In genomic region chr9:97113555-97113929, GRCm38 (mm10) we compare ENCODE assay signal across 29 mouse cellular contexts. TPM values are rescaled to one million over a fixed set of nuclear protein-coding genes. Genes with fewer than 3 reads are reported as not detected.
A peak's percentile ranks its signal among the peaks of the same experiment; 100 is the strongest.
DNase-seq lines count a peak whose midpoint lies in the region; ATAC-seq lines count a peak whose summit lies in the region.
"Had no signal": no experiment of that assay in that cellular context is flagged by ENCODE, and none has a peak within 500 bp of the region (broad histone marks: within the 10 kb centered on the region; RNA-seq: fewer than 3 reads in every experiment).

No protein-coding gene starts in this region.

- H3K9ac ChIP-seq in heart, embryonic 13.5 days: peak overlapping the region; percentile 67
- H3K9ac ChIP-seq in midbrain, embryonic 11.5 days (ENCODE audit: low read length): no peak overlapping the region
- no peak overlapping the region for H3K9ac ChIP-seq in midbrain, embryonic 15.5 days
- H3K9ac ChIP-seq: embryonic facial prominence, embryonic 12.5 days; forebrain, embryonic 15.5 days; hindbrain, embryonic 15.5 days; kidney, embryonic 15.5 days; liver, embryonic 14.5 days; neural tube, embryonic 15.5 days had no signal

- no peaks in the 10 kb centered on the region for H3K36me3 ChIP-seq in heart, embryonic 13.5 days
- no peaks in the 10 kb centered on the region for H3K36me3 ChIP-seq in midbrain, embryonic 11.5 days (ENCODE audit: control insufficient read depth, insufficient read depth, low read length)
- no peaks in the 10 kb centered on the region for H3K36me3 ChIP-seq in midbrain, embryonic 15.5 days (replicated peaks)
- H3K36me3 ChIP-seq: embryonic facial prominence, embryonic 12.5 days; forebrain, embryonic 15.5 days; hindbrain, embryonic 10.5 days; hindbrain, embryonic 15.5 days; kidney, embryonic 15.5 days; neural tube, embryonic 15.5 days had no signal

- ATAC-seq in heart, embryonic 13.5 days (ENCODE audit: extremely low read depth, insufficient number of reproducible peaks, low FRiP score, low TSS enrichment): no peak
- no peak for ATAC-seq in midbrain, embryonic 11.5 days (ENCODE audit: low FRiP score)
- no peak for ATAC-seq in midbrain, embryonic 15.5 days (replicated peaks)
- ATAC-seq: forebrain, embryonic 15.5 days; inflammation-experienced regulatory T-cells, adult 6 months had no signal

- H3K4me1 ChIP-seq in heart, embryonic 13.5 days: peaks cover 34% of the 10 kb centered on the region
- H3K4me1 ChIP-seq in midbrain, embryonic 11.5 days (ENCODE audit: control insufficient read depth, insufficient read depth, low read length): peaks cover 12% of the 10 kb centered on the region
- H3K4me1 ChIP-seq in midbrain, embryonic 15.5 days: peaks cover 16% of the 10 kb centered on the region

- peak overlapping the region; percentile 90 for H3K27ac ChIP-seq in heart, embryonic 13.5 days (replicated peaks)
- H3K27ac ChIP-seq in midbrain, embryonic 11.5 days (ENCODE audit: low read depth, low read length): no peak overlapping the region
- no peak overlapping the region for H3K27ac ChIP-seq in midbrain, embryonic 15.5 days
- H3K27ac ChIP-seq: embryonic facial prominence, embryonic 12.5 days; forebrain, embryonic 15.5 days; hindbrain, embryonic 10.5 days; hindbrain, embryonic 15.5 days; kidney, embryonic 15.5 days; liver, embryonic 14.5 days; macrophage; neural tube, embryonic 15.5 days had no signal

- WGBS in heart, embryonic 13.5 days: 12% methylated on average over 5 of the region's 5 CpGs
- WGBS in midbrain, embryonic 11.5 days: 36% methylated on average over 5 of the region's 5 CpGs
- WGBS in midbrain, embryonic 15.5 days: 31% methylated on average over 5 of the region's 5 CpGs

- peak overlapping the region; percentile 58 for H3K4me2 ChIP-seq in heart, embryonic 13.5 days
- no peak overlapping the region for H3K4me2 ChIP-seq in midbrain, embryonic 11.5 days
- no peak overlapping the region for H3K4me2 ChIP-seq in midbrain, embryonic 15.5 days
- H3K4me2 ChIP-seq: embryonic facial prominence, embryonic 12.5 days; forebrain, embryonic 15.5 days; hindbrain, embryonic 15.5 days; kidney, embryonic 15.5 days; neural tube, embryonic 15.5 days had no signal

- H3K9me3 ChIP-seq in heart, embryonic 13.5 days: no peaks in the 10 kb centered on the region
- H3K9me3 ChIP-seq in midbrain, embryonic 11.5 days (ENCODE audit: control insufficient read depth, low read length): no peaks in the 10 kb centered on the region
- no peaks in the 10 kb centered on the region for H3K9me3 ChIP-seq in midbrain, embryonic 15.5 days
- H3K9me3 ChIP-seq: embryonic facial prominence, embryonic 12.5 days; forebrain, embryonic 15.5 days; hindbrain, embryonic 10.5 days; hindbrain, embryonic 15.5 days; kidney, embryonic 15.5 days; neural tube, embryonic 15.5 days had no signal

- H3K4me3 ChIP-seq in heart, embryonic 13.5 days: peak overlapping the region; percentile 29
- no peak overlapping the region for H3K4me3 ChIP-seq in midbrain, embryonic 11.5 days (ENCODE audit: low read depth, low read length)
- no peak overlapping the region for H3K4me3 ChIP-seq in midbrain, embryonic 15.5 days
- H3K4me3 ChIP-seq: embryonic facial prominence, embryonic 12.5 days; forebrain, embryonic 15.5 days; hindbrain, embryonic 10.5 days; hindbrain, embryonic 15.5 days; kidney, embryonic 15.5 days; neural tube, embryonic 15.5 days had no signal

- no peaks in the 10 kb centered on the region for H3K27me3 ChIP-seq in heart, embryonic 13.5 days (replicated peaks)
- H3K27me3 ChIP-seq in midbrain, embryonic 11.5 days (ENCODE audit: control insufficient read depth, insufficient read depth, low read length): no peaks in the 10 kb centered on the region; the same call in 1 of the 2 replicates
- peaks cover 4% of the 10 kb centered on the region; the same call in 1 of the 2 replicates for H3K27me3 ChIP-seq in midbrain, embryonic 15.5 days (replicated peaks)
- H3K27me3 ChIP-seq: CH12.LX; embryonic facial prominence, embryonic 12.5 days; forebrain, embryonic 15.5 days; hindbrain, embryonic 15.5 days; kidney, embryonic 15.5 days; neural tube, embryonic 15.5 days had no signal

- peak; percentile 2 for DNase-seq in embryo, embryonic 10.5 days (ENCODE audit: low spot score)
- no peak for DNase-seq in embryo, embryonic 10 days (ENCODE audit: low spot score)
- no peak for DNase-seq in heart, adult 9 months (ENCODE audit: low spot score in 2 of 2)
- DNase-seq in midbrain, embryonic 11.5 days (ENCODE audit: low spot score, missing footprints): peak; percentile 77
- DNase-seq in ovary, postnatal 14 days (ENCODE audit: low spot score): no peak
- DNase-seq: adrenal gland, adult 8-10 months; cerebellum, adult 8-10 months; embryo, embryonic 11 days; gastrocnemius, postnatal 36 days; kidney, adult 18-20 months; kidney, postnatal 25 days; liver; lung, adult 2 months; lung, postnatal 10 days; midbrain, embryonic 14.5 days; spleen, adult 18-20 months; thymus, postnatal 14 days had no signal

RNA-seq across cellular contexts. Expression of gene Slc25a36, which starts 2.6 kb away (rescaled TPM):
- polyA plus RNA-seq in heart, embryonic 13.5 days (2015; fragmentation: Nextera tagmentation; extraction: Ambion mirVana): 55.9 and 58.1 TPM in 2 replicates
- polyA plus RNA-seq in midbrain, embryonic 11.5 days (2014; fragmentation: Nextera tagmentation; extraction: Ambion mirVana): 81.4 and 87.4 TPM in 2 replicates
- polyA plus RNA-seq in midbrain, embryonic 15.5 days (2015; fragmentation: Nextera tagmentation; extraction: Ambion mirVana): 68.4 and 76.7 TPM in 2 replicates

Comparison
In these comparisons a context has a peak if more than half of its experiments do, and no peak if none do; other contexts are left out.
1. DNase-seq: peak in embryo, embryonic 10.5 days (single experiment) and midbrain, embryonic 11.5 days (single experiment); none in embryo, embryonic 10 days (single experiment), heart, adult 9 months (0 of 2) and ovary, postnatal 14 days (single experiment).